9 mouse cellular contexts compared by ENCODE assay signal in genomic region chr2:32628044-32628550, GRCm38 (mm10). TPM values are rescaled to one million over a fixed set of nuclear protein-coding genes. Genes with fewer than 3 reads are reported as not detected.
A peak's percentile ranks its signal among the peaks of the same experiment; 100 is the strongest.
DNase-seq lines count a peak whose midpoint lies in the region; ATAC-seq and TF ChIP-seq lines count a peak whose summit lies in the region.
"Had no signal": no experiment of that assay in that cellular context is flagged by ENCODE, and none has a peak within 500 bp of the region (broad histone marks: within the 10 kb centered on the region; RNA-seq: fewer than 3 reads in every experiment).

No protein-coding gene starts in this region.

- TF ChIP-seq CTCF in forebrain, postnatal 0 days (IDR thresholded peaks at IDR 0.05; ENCODE audit: low read depth), result no peak
- TF ChIP-seq CTCF in midbrain, postnatal 0 days (IDR thresholded peaks at IDR 0.05), result no peak

- peak overlapping the region; percentile 43; the same call in 1 of the 2 replicates for H3K27ac ChIP-seq in kidney, embryonic 16.5 days (ENCODE audit: low read length)
- no peak overlapping the region for H3K27ac ChIP-seq in forebrain, postnatal 0 days (ENCODE audit: low read depth, low read length)
- H3K27ac ChIP-seq in midbrain, postnatal 0 days (ENCODE audit: low read depth, low read length), result 0 out of 2 replicates have a peak overlapping the region, but pooled peaks have one; percentile 6

- peak; percentile 59 for DNase-seq in cerebellum, adult 11-12 months
- DNase-seq in cerebellum, postnatal 10 days, result no peak
- DNase-seq in kidney, postnatal 10 days, result no peak
- no peak for DNase-seq in forebrain, postnatal 0 days
- DNase-seq in midbrain, postnatal 0 days (ENCODE audit: low spot score), result no peak
- no peak for DNase-seq in left cerebral cortex, adult 9 months (ENCODE audit: low spot score in 2 of 2)
- no peak for DNase-seq in embryo, embryonic 9.5 days (ENCODE audit: extremely low spot score)
- DNase-seq: thymus, adult 2 months had no signal

- H3K4me2 ChIP-seq in kidney, embryonic 16.5 days (replicated peaks; ENCODE audit: low read depth, low read length), result 0 out of 2 replicates have a peak overlapping the region, but pooled peaks have one; percentile 1
- peak overlapping the region; percentile 35 for H3K4me2 ChIP-seq in forebrain, postnatal 0 days (ENCODE audit: low read depth)
- peak overlapping the region; percentile 13 for H3K4me2 ChIP-seq in midbrain, postnatal 0 days (ENCODE audit: low read depth, low read length, poor library complexity, severe bottlenecking)

- no peaks in the 10 kb centered on the region for H3K27me3 ChIP-seq in kidney, embryonic 16.5 days (ENCODE audit: insufficient read depth, low read length)
- no peaks in the 10 kb centered on the region for H3K27me3 ChIP-seq in forebrain, postnatal 0 days (ENCODE audit: insufficient read depth, low read length)
- H3K27me3 ChIP-seq in midbrain, postnatal 0 days (ENCODE audit: insufficient read depth, low read length), result no peaks in the 10 kb centered on the region

- H3K4me3 ChIP-seq in kidney, embryonic 16.5 days (ENCODE audit: low read length), result no peak overlapping the region
- no peak overlapping the region for H3K4me3 ChIP-seq in forebrain, postnatal 0 days (ENCODE audit: low read depth, low read length)
- H3K4me3 ChIP-seq in midbrain, postnatal 0 days (ENCODE audit: low read depth, low read length), result no peak overlapping the region

- no peaks in the 10 kb centered on the region for H3K9me3 ChIP-seq in kidney, embryonic 16.5 days (ENCODE audit: low read length)
- H3K9me3 ChIP-seq in forebrain, postnatal 0 days (ENCODE audit: low read length), result no peaks in the 10 kb centered on the region
- H3K9me3 ChIP-seq in midbrain, postnatal 0 days (ENCODE audit: low read length), result no peaks in the 10 kb centered on the region

- peaks cover 58% of the 10 kb centered on the region for H3K4me1 ChIP-seq in kidney, embryonic 16.5 days (ENCODE audit: insufficient read depth, low read length)
- peaks cover 27% of the 10 kb centered on the region for H3K4me1 ChIP-seq in forebrain, postnatal 0 days (ENCODE audit: insufficient read depth)
- peaks cover 29% of the 10 kb centered on the region for H3K4me1 ChIP-seq in midbrain, postnatal 0 days (ENCODE audit: insufficient read depth, low read length)

- H3K36me3 ChIP-seq in kidney, embryonic 16.5 days (ENCODE audit: insufficient read depth, low read length), result no peaks in the 10 kb centered on the region
- no peaks in the 10 kb centered on the region for H3K36me3 ChIP-seq in forebrain, postnatal 0 days (ENCODE audit: insufficient read depth)
- H3K36me3 ChIP-seq in midbrain, postnatal 0 days (ENCODE audit: insufficient read depth, low read length), result 0 out of 2 replicates have a peak, but pooled peaks cover 2% of the 10 kb centered on the region

- WGBS in kidney, embryonic 16.5 days, result 62% methylated on average over 4 of the region's 4 CpGs
- WGBS in forebrain, postnatal 0 days, result 71% methylated on average over 4 of the region's 4 CpGs
- 68% methylated on average over 4 of the region's 4 CpGs for WGBS in midbrain, postnatal 0 days

- H3K9ac ChIP-seq in kidney, embryonic 16.5 days (replicated peaks; ENCODE audit: low read length), result 0 out of 2 replicates have a peak overlapping the region, but pooled peaks have one; percentile 26
- H3K9ac ChIP-seq in forebrain, postnatal 0 days, result no peak overlapping the region; the same call in 1 of the 2 replicates
- 0 out of 2 replicates have a peak overlapping the region, but pooled peaks have one; percentile 29 for H3K9ac ChIP-seq in midbrain, postnatal 0 days (replicated peaks; ENCODE audit: low read length, poor library complexity, severe bottlenecking)

- ATAC-seq in kidney, embryonic 16.5 days (ENCODE audit: low FRiP score, low TSS enrichment), result no peak
- ATAC-seq in forebrain, postnatal 0 days, result no peak
- no peak for ATAC-seq in midbrain, postnatal 0 days (ENCODE audit: low FRiP score)

RNA-seq across cellular contexts. Expression of gene Ak1, which starts 6.5 kb away (rescaled TPM):
- 35.7 and 39.1 TPM in 2 replicates for polyA plus RNA-seq in kidney, embryonic 16.5 days (2015; fragmentation: Nextera tagmentation; extraction: Ambion mirVana)
- total RNA-seq in forebrain, postnatal 0 days (2014; rRNA removed), result 114 and 123 TPM in 2 replicates
- polyA plus RNA-seq in forebrain, postnatal 0 days (2015; fragmentation: Nextera tagmentation; extraction: Ambion mirVana), result 119 and 123 TPM in 2 replicates
- total RNA-seq in midbrain, postnatal 0 days (2014; rRNA removed), result 99.6 and 107 TPM in 2 replicates
- 114 and 133 TPM in 2 replicates for polyA plus RNA-seq in midbrain, postnatal 0 days (2015; fragmentation: Nextera tagmentation; extraction: Ambion mirVana)

RNA-seq across cellular contexts. Expression of gene Eng, which starts 18.3 kb away (rescaled TPM):
- 93.6 and 98.7 TPM in 2 replicates for polyA plus RNA-seq in kidney, embryonic 16.5 days (2015; fragmentation: Nextera tagmentation; extraction: Ambion mirVana)
- 8.2 and 14.7 TPM in 2 replicates for total RNA-seq in forebrain, postnatal 0 days (2014; rRNA removed)
- 19.3 and 22.1 TPM in 2 replicates for polyA plus RNA-seq in forebrain, postnatal 0 days (2015; fragmentation: Nextera tagmentation; extraction: Ambion mirVana)
- total RNA-seq in midbrain, postnatal 0 days (2014; rRNA removed), result 16.7 and 20.0 TPM in 2 replicates
- 20.3 and 21.3 TPM in 2 replicates for polyA plus RNA-seq in midbrain, postnatal 0 days (2015; fragmentation: Nextera tagmentation; extraction: Ambion mirVana)

RNA-seq across cellular contexts. Expression of gene St6galnac6, which starts 28.6 kb away (rescaled TPM):
- 18.5 and 18.6 TPM in 2 replicates for polyA plus RNA-seq in kidney, embryonic 16.5 days (2015; fragmentation: Nextera tagmentation; extraction: Ambion mirVana)
- 65.3 and 72.9 TPM in 2 replicates for total RNA-seq in forebrain, postnatal 0 days (2014; rRNA removed)
- 34.8 and 42.3 TPM in 2 replicates for polyA plus RNA-seq in forebrain, postnatal 0 days (2015; fragmentation: Nextera tagmentation; extraction: Ambion mirVana)
- 113 and 166 TPM in 2 replicates for total RNA-seq in midbrain, postnatal 0 days (2014; rRNA removed)
- polyA plus RNA-seq in midbrain, postnatal 0 days (2015; fragmentation: Nextera tagmentation; extraction: Ambion mirVana), result 42.1 and 45.2 TPM in 2 replicates

RNA-seq across cellular contexts. Expression of gene St6galnac4, which starts 41.2 kb away (rescaled TPM):
- 24.7 TPM in 2 replicates for polyA plus RNA-seq in kidney, embryonic 16.5 days (2015; fragmentation: Nextera tagmentation; extraction: Ambion mirVana)
- total RNA-seq in forebrain, postnatal 0 days (2014; rRNA removed), result 32.4 and 35.5 TPM in 2 replicates
- polyA plus RNA-seq in forebrain, postnatal 0 days (2015; fragmentation: Nextera tagmentation; extraction: Ambion mirVana), result 31.3 and 33.2 TPM in 2 replicates
- total RNA-seq in midbrain, postnatal 0 days (2014; rRNA removed), result 50.9 and 51.1 TPM in 2 replicates
- 38.0 and 38.6 TPM in 2 replicates for polyA plus RNA-seq in midbrain, postnatal 0 days (2015; fragmentation: Nextera tagmentation; extraction: Ambion mirVana)

RNA-seq across cellular contexts. Expression of gene 9430097D07Rik, which starts 52.6 kb away (rescaled TPM):
- polyA plus RNA-seq in kidney, embryonic 16.5 days (2015; fragmentation: Nextera tagmentation; extraction: Ambion mirVana), result 0.12 and 0.16 TPM in 2 replicates
- total RNA-seq in forebrain, postnatal 0 days (2014; rRNA removed), result 0.38 and 1.0 TPM in 2 replicates
- 0.26 and 0.45 TPM in 2 replicates for polyA plus RNA-seq in forebrain, postnatal 0 days (2015; fragmentation: Nextera tagmentation; extraction: Ambion mirVana)
- total RNA-seq in midbrain, postnatal 0 days (2014; rRNA removed), result 0.16 and 0.33 TPM in 2 replicates
- polyA plus RNA-seq in midbrain, postnatal 0 days (2015; fragmentation: Nextera tagmentation; extraction: Ambion mirVana), result 0.69 and 0.82 TPM in 2 replicates
- polyA plus RNA-seq: thymus, adult 2 months had no signal
